Mouse (Mus musculus) embryonic facial prominence, embryonic 13.5 days (tissue): ENCODE measurements around the gene Armc6. TPM values are rescaled to one million over a fixed set of nuclear protein-coding genes. Genes with fewer than 3 reads are reported as not detected.
A peak's percentile ranks its signal among the peaks of the same experiment; 100 is the strongest.

Experiments used
- ATAC-seq: fragments of 200-750 bp; cut with Nextera tagmentation; 2 replicates; pipeline ENCODE4 v1.8.0; 2017; ENCODE audit warnings: low read depth; ENCODE audit not compliant: insufficient number of reproducible peaks, insufficient read depth, low FRiP score, low TSS enrichment
- H3K27ac ChIP-seq: fragments of 300-500 bp; sonication (generic); 2 replicates; pipeline ENCODE4 v1.5.1; 2015; ENCODE audit warnings: moderate library complexity, mild to moderate bottlenecking, inconsistent platforms
- H3K27me3 ChIP-seq: fragments of 300-500 bp; sonication (generic); 2 replicates; pipeline ENCODE4 v1.6.1; 2015; ENCODE audit warnings: mild to moderate bottlenecking, inconsistent platforms
- H3K36me3 ChIP-seq: fragments of 300-500 bp; sonication (generic); 2 replicates; pipeline ENCODE4 v1.6.1; 2015; ENCODE audit warnings: mild to moderate bottlenecking, inconsistent platforms
- H3K4me1 ChIP-seq: fragments of 300-500 bp; sonication (generic); 2 replicates; pipeline ENCODE4 v1.6.1; 2015; ENCODE audit warnings: inconsistent platforms
- H3K4me2 ChIP-seq: fragments of 300-500 bp; sonication (generic); 2 replicates; pipeline ENCODE4 v1.6.1; 2015; ENCODE audit warnings: moderate library complexity, mild to moderate bottlenecking, inconsistent platforms
- H3K4me3 ChIP-seq: fragments of 300-500 bp; sonication (generic); 2 replicates; pipeline ENCODE4 v1.5.1; 2015; ENCODE audit warnings: mild to moderate bottlenecking, inconsistent platforms
- H3K9ac ChIP-seq: fragments of 300-500 bp; sonication (generic); 2 replicates; pipeline ENCODE4 v1.6.1; 2015; ENCODE audit warnings: mild to moderate bottlenecking, inconsistent platforms
- H3K9me3 ChIP-seq: fragments of 300-500 bp; sonication (generic); 2 replicates; pipeline ENCODE4 v1.6.1; 2016; ENCODE audit warnings: inconsistent platforms
- WGBS: fragments of 180-500 bp; shearing (Covaris S2); methylation state at CpG from one replicate; pipeline ENCODE4 v1.1.7; 2015; ENCODE audit warnings: mixed read lengths; 5-methylcytosine and 5-hydroxymethylcytosine counted together
- polyA plus RNA-seq: library from polyadenylated mRNA; unstranded; fragments of >200 nt; fragmentation: Nextera tagmentation; extraction: Ambion mirVana; gene quantifications from 2 replicates; pipeline ENCODE4 v1.2.1, GENCODE M21; 2015

Armc6 gene
- polyA plus RNA-seq, 1 experiment from 2014 or later = 24.8 TPM

DNA sequence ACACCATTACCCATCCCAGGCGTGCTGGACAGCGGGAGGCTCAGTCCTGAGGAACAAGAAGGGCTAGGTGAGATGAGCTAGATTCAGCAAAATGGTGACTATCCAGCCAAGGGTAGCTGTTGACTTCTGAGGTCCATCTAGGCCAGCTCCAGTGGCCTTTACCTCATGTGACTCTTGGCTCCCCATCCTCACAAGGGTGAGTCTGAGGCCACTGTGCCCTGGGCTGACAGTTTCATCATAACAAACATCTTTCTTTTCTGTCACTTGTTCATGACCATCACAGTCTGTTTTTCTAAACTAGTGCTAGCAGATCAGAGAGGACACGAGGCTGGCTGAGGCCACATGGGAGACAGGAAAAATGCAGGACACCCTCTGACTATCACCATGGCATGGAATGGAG, 40.1 kb downstream of the Armc6 start:
- no peak for ATAC-seq
- Histone ChIP-seq H3K4me2 (no peak overlapping the region), H3K9ac (no peak overlapping the region), H3K27ac (no peak overlapping the region), H3K27me3 (no peaks in the 10 kb centered on the region), H3K36me3 (peaks cover 12% of the 10 kb centered on the region), H3K4me3 (no peak overlapping the region), H3K9me3 (no peaks in the 10 kb centered on the region), H3K4me1 (no peaks in the 10 kb centered on the region)
- 85% methylated on average over 3 of the region's 3 CpGs for WGBS

DNA sequence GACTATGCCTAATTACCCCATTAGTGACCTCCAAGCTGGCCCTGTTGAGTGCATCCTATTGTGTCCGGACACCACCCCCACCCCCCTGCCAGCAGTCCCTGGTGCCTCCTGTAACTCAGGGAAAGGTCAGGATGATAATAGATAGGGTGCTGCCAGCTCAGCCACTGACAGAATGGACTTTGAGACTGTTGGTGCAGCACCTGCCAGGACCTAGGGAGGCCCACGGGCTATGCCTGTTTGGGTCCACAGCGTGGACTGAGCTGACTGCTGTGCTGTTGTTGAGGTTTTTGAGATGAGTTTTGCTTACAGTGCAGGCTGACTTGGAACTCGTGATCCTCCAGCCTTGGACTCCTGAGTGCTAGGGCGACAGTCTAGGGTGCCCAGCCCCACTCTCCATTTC, 41.0 kb downstream of the Armc6 start:
- H3K4me3 ChIP-seq = no peak overlapping the region
- H3K9me3 ChIP-seq = no peaks in the 10 kb centered on the region
- no peaks in the 10 kb centered on the region for H3K27me3 ChIP-seq
- H3K9ac ChIP-seq = no peak overlapping the region
- peaks cover 16% of the 10 kb centered on the region for H3K36me3 ChIP-seq
- no peak for ATAC-seq
- 64% methylated on average over 5 of the region's 5 CpGs for WGBS
- no peak overlapping the region for H3K4me2 ChIP-seq
- no peak overlapping the region for H3K27ac ChIP-seq
- H3K4me1 ChIP-seq = no peaks in the 10 kb centered on the region

DNA sequence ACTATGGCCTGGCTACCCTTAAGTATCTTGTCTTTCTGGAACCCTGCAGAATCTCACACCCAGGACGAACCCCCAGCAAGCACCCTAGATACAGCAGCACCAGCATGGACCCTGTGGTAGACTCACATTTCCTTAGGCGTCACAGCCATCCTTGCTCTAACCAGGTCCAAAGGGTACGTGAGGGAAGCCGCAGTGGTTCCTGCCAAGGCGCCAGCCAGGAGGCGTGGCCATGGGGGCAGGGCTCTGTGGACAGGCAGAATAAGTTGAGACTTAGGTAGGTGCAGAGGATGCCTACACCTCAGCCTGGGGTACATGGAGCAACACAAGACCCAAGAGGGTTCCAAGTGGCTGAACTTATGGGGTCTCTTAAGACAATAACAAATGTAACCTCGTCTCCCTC, 45.6 kb downstream of the Armc6 start:
- H3K9ac ChIP-seq = no peak overlapping the region
- 73% methylated on average over 7 of the region's 7 CpGs for WGBS
- ATAC-seq = no peak
- H3K4me2 ChIP-seq = no peak overlapping the region
- H3K36me3 ChIP-seq = peaks cover 33% of the 10 kb centered on the region
- H3K27ac ChIP-seq = no peak overlapping the region
- no peaks in the 10 kb centered on the region for H3K9me3 ChIP-seq
- no peaks in the 10 kb centered on the region for H3K27me3 ChIP-seq
- no peak overlapping the region for H3K4me3 ChIP-seq
- no peaks in the 10 kb centered on the region for H3K4me1 ChIP-seq

DNA sequence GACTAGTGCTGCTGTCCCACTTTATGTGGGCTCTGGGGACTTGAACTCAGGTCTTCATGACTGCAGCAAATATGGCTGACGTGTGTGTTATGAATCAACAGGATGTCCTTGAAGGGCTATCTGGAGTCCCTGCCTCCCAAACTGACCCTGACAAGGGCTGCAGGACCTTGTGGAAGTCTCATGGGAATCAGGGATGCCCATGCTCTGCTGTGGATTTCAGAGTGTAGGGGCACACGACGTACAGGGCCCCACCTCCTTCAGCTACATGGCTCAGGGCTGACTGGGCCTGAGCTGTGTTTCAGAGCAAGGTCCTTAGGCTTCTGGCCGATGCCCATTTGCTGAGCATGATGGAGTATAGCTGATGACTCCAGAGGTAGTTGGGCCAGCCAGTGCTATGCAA, 51.1 kb downstream of the Armc6 start:
- H3K4me3 ChIP-seq = no peak overlapping the region
- 85% methylated on average over 4 of the region's 4 CpGs for WGBS
- ATAC-seq = no peak
- H3K9ac ChIP-seq = no peak overlapping the region
- no peak overlapping the region for H3K4me2 ChIP-seq
- no peaks in the 10 kb centered on the region for H3K27me3 ChIP-seq
- H3K27ac ChIP-seq = no peak overlapping the region
- H3K36me3 ChIP-seq = peaks cover 63% of the 10 kb centered on the region
- no peaks in the 10 kb centered on the region for H3K4me1 ChIP-seq
- H3K9me3 ChIP-seq = no peaks in the 10 kb centered on the region

DNA sequence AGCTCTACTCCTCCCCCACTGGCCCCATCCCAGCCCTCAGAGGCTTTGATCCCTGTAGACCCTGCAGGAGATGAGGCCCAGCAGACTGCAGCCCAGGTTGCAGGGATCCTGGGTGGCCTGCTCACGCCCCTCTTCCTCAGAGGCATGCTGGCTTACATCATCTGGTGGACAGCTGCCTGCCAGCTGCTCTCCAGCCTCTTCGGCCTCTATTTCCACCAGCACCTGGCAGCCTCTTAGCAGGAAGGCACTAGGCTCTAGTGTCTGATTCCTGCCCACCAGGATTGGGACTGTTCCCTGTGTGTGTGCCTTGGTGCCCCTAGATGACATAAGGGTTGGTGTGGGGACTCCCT, 52.4 kb downstream of the Armc6 start:
- H3K9me3 ChIP-seq = no peaks in the 10 kb centered on the region
- WGBS = 55% methylated on average over 2 of the region's 2 CpGs
- H3K4me1 ChIP-seq = no peaks in the 10 kb centered on the region
- no peaks in the 10 kb centered on the region for H3K27me3 ChIP-seq
- ATAC-seq = no peak
- H3K36me3 ChIP-seq = peaks cover 62% of the 10 kb centered on the region
- no peak overlapping the region for H3K27ac ChIP-seq
- no peak overlapping the region for H3K4me3 ChIP-seq
- H3K4me2 ChIP-seq = no peak overlapping the region
- H3K9ac ChIP-seq = peak overlapping the region; percentile 36; the same call in 1 of the 2 replicates

DNA sequence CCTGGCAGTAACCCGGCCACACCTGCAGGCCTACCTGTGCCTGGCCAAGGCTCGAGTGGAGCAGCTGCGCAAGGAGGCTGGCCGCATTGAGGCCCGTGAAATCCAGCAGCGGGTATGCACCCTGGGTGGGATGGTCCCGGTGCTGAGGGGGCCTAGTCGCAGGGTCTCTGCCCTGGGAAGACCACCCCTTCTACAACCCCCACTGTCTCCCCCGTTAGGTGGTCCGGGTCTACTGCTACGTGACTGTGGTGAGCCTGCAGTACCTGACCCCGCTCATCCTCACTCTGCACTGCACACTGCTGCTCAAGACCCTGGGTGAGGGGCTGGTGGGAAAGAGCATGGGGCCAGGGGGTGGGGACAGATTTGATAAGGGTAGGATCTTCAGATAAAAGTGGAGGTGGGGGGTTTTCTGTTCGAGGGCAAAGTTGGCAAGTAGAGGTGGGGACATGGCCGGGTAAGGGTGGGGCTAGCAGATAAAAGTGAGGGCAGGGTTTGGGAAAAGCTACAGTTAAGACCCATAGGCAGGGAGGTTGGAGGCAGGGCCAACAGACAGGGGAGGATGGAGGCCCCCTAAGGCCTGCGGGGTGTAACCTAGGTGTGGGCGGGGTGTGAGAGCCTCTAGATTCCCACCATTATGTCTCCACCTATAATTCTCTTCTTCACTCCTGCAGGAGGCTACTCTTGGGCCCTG, 52.9 kb downstream of the Armc6 start:
- H3K27ac ChIP-seq = no peak overlapping the region
- no peaks in the 10 kb centered on the region for H3K4me1 ChIP-seq
- H3K4me3 ChIP-seq = no peak overlapping the region
- ATAC-seq = peak; percentile 49; the same call in 1 of the 2 replicates
- no peaks in the 10 kb centered on the region for H3K27me3 ChIP-seq
- H3K36me3 ChIP-seq = peaks cover 66% of the 10 kb centered on the region
- 91% methylated on average over 16 of the region's 16 CpGs for WGBS
- H3K9me3 ChIP-seq = no peaks in the 10 kb centered on the region
- no peak overlapping the region for H3K4me2 ChIP-seq
- H3K9ac ChIP-seq = peak overlapping the region; percentile 36; the same call in 1 of the 2 replicates

DNA sequence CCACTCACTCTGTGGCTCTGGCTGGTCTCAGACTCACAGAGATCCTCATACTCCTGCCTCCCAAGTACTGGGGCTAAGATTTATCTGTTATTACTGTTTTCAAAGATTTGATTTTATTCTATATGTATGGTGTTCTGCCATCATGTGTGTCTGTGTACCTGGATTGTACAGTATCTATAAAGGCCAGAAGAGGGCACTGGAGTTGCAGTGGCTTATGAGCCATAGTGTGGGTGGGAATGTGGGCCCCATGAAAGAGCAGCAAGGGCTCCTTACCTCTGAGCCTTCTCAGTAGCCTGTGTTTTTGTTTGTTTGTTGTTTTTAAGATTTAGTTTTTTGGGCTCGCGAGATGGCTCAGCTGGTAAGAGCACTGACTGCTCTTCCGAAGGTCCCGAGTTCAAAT, 55.2 kb downstream of the Armc6 start:
- Histone ChIP-seq H3K9ac (no peak overlapping the region), H3K4me1 (peaks cover 5% of the 10 kb centered on the region), H3K36me3 (peaks cover 76% of the 10 kb centered on the region), H3K4me3 (no peak overlapping the region), H3K27ac (no peak overlapping the region), H3K9me3 (no peaks in the 10 kb centered on the region), H3K4me2 (no peak overlapping the region), H3K27me3 (no peaks in the 10 kb centered on the region)
- ATAC-seq = no peak
- 97% methylated on average over 4 of the region's 4 CpGs for WGBS

DNA sequence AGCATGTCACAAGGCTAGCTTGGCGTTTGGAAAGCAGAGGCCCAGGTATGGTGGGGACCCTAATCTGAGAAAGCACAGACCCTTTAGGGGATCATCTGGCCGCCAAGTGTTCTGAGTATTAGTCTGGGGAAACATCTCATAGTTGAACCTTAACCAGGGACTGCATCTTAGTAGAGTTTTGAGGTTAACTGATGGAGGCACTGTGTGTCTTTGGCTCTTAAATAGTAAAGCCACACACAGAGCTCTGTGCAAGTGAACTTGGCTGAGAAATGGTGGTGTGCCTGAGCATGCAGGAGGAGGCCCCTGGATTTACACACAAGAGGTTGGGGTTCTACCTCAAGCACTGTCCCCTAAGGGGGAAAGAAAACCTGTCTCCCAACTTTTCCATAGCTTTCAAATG, 56.0 kb downstream of the Armc6 start:
- Histone ChIP-seq H3K27me3 (no peaks in the 10 kb centered on the region), H3K9me3 (no peaks in the 10 kb centered on the region), H3K27ac (no peak overlapping the region), H3K4me3 (no peak overlapping the region), H3K9ac (no peak overlapping the region), H3K4me1 (peaks cover 12% of the 10 kb centered on the region), H3K4me2 (no peak overlapping the region), H3K36me3 (peaks cover 70% of the 10 kb centered on the region)
- 85% methylated on average over 2 of the region's 2 CpGs for WGBS
- no peak for ATAC-seq

DNA sequence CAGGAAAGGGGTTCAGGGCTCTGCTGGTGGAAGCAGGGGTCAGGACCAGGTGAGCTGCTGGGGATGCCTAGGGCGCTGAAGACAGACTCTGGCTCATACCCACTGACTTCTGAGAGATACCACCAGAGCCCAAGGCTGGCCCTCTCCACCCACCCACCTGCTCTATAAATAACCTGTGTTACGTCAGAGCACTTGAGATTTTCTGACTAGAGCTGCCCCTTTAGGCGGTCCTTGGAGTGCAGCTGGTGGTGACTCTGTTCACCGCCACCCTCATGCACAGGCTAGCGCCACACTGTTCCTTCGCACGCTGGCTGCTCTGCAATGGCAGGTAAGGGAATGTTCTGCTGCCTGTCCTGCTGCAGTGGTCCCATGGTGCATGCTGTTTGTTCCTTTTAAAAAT, 60.2 kb downstream of the Armc6 start:
- Histone ChIP-seq H3K4me2 (peak overlapping the region; percentile 11; the same call in 1 of the 2 replicates), H3K4me1 (peaks cover 25% of the 10 kb centered on the region), H3K9ac (0 out of 2 replicates have a peak overlapping the region, but pooled peaks have one; percentile 36), H3K27me3 (no peaks in the 10 kb centered on the region), H3K4me3 (no peak overlapping the region), H3K27ac (no peak overlapping the region), H3K9me3 (no peaks in the 10 kb centered on the region), H3K36me3 (peaks cover 35% of the 10 kb centered on the region)
- no peak for ATAC-seq
- 93% methylated on average over 7 of the region's 7 CpGs for WGBS

DNA sequence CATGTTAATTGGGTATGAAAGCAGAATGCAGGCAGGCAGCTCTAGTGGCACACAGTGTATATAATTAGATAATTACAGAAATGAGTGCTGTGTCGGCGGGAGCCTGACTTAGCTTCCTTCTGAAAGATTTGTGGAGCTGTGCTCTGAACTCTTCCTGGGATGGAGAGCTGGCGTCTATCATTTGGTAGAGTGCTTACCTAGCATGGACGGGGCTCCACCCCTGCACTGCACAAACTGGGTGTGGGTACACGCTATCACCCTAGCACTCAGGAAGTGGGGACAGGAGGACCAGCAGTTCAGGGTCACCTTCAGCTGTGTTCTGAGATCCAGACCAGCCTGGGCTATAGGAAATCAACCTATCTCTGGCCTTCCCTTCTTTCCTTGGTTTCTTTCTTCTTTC, 60.9 kb downstream of the Armc6 start:
- ATAC-seq = no peak
- Histone ChIP-seq H3K4me3 (peak overlapping the region; percentile 59; the same call in 1 of the 2 replicates), H3K4me1 (peaks cover 25% of the 10 kb centered on the region), H3K27ac (no peak overlapping the region), H3K9me3 (no peaks in the 10 kb centered on the region), H3K36me3 (peaks cover 27% of the 10 kb centered on the region), H3K9ac (peak overlapping the region; percentile 23; the same call in 1 of the 2 replicates), H3K27me3 (no peaks in the 10 kb centered on the region), H3K4me2 (peak overlapping the region; percentile 61)
- 76% methylated on average over 5 of the region's 5 CpGs for WGBS

DNA sequence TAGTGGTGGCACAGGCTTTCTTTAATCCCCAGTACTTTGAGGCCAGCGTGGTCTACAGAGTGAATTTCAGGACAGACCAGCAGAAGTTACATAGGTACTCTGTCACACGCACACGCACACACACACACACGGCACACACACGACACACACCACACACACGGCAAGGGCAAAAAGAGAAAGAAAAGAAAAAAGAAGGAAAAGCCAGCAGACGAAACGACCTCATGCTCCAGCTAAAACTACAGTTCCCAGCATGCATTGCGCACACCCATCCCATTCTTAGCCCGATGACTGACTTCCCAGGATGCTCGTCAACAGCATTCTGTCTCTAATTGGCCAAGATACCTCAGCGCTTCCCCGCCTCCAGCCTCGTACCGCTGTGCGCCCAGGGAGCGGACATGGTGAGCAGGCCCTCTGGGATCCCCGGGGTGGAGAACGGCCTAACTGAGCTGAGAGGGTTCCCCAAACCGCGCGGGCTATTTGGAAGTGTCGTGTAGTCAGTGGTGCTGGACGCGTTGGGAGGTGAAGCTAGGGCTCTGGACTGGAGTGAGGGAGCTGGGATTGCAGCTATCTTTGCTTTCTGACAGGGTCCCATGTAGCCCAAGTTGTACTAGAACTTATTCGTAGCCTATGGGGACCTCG, 62.1 kb downstream of the Armc6 start, which contains the start of gene Tmem161a:
Gene Tmem161a (plus strand): TSS at position 314 of the 639 bp plus-strand sequence.
- Histone ChIP-seq H3K36me3 (peaks cover 17% of the 10 kb centered on the region), H3K9me3 (no peaks in the 10 kb centered on the region), H3K27ac (peak within 1 kb of the TSS; percentile 18; the same call in 1 of the 2 replicates), H3K27me3 (peaks cover 4% of the 10 kb centered on the region), H3K4me1 (peaks cover 25% of the 10 kb centered on the region), H3K4me2 (peak within 1 kb of the TSS; percentile 61), H3K9ac (peak within 1 kb of the TSS; percentile 77), H3K4me3 (peak within 1 kb of the TSS; percentile 59)
- peak; percentile 94 for ATAC-seq
- WGBS = 2% methylated on average over 27 of the region's 27 CpGs

DNA sequence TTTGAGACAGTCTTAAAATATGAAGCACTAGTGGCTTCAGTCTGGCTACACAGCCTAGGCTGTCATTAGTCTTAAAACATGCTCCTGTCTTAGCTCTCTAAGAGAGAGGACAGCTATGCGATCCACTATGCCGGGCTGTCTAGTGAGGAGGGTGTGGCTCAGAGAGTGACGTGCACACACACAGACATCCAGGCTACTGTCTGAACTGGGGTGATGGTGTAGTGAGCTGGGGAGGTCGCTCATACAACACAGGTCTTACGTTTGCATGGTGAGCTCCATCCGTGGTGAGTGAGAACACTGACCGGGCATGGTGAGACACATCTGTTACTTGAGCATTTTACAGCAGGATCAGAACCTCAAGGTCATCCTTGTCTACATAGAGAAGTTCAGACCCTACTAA, 63.0 kb downstream of the Armc6 start:
- peaks cover 10% of the 10 kb centered on the region for H3K36me3 ChIP-seq
- no peak overlapping the region for H3K9ac ChIP-seq
- 0 out of 2 replicates have a peak overlapping the region, but pooled peaks have one; percentile 18 for H3K27ac ChIP-seq
- H3K4me3 ChIP-seq = no peak overlapping the region
- H3K4me1 ChIP-seq = peaks cover 32% of the 10 kb centered on the region
- 85% methylated on average over 7 of the region's 7 CpGs for WGBS
- ATAC-seq = no peak
- peak overlapping the region; percentile 61 for H3K4me2 ChIP-seq
- no peaks in the 10 kb centered on the region for H3K9me3 ChIP-seq
- peaks cover 12% of the 10 kb centered on the region for H3K27me3 ChIP-seq
